In the genomic region with DNA sequence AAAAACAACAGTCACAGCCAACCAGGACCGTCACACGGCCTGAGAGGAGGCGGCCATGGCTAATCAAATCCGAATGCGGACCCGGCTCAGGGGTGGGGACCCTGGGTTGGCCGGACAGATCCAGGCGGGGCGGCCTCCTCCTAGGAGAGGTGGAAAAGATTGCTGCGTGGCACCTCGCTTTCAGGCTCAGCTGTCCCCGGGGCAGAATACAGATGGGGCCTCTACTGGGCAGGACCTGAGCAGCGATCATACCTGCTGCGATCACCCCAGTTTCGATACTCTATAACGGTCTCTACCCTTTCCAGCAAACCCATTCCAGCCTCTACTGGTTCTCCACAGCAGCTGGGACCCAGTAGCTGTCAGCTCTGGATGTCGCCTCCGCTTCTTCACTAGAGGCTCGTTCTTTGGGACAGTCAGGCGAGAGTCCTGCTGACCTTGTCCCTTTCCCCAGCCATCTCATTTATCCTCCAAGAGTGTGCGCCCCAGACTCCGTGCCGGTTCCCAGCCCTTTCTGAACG, we compare ENCODE assay signal across 8 mouse cellular contexts. TPM values are rescaled to one million over a fixed set of nuclear protein-coding genes. Genes with fewer than 3 reads are reported as not detected.
DNase-seq lines count a peak whose midpoint lies in the region; ATAC-seq and TF ChIP-seq lines count a peak whose summit lies in the region.

No protein-coding gene starts in this region.

- WGBS in kidney, postnatal 0 days, result 3% methylated on average over 24 of the region's 24 CpGs

- H3K4me2 ChIP-seq in kidney, postnatal 0 days (ENCODE audit: low read length), result peak overlapping the region; percentile 92

- H3K4me3 ChIP-seq in kidney, postnatal 0 days (replicated peaks; ENCODE audit: low read depth, low read length), result peak overlapping the region; percentile 61

- no peaks in the 10 kb centered on the region for H3K27me3 ChIP-seq in kidney, postnatal 0 days (ENCODE audit: insufficient read depth, low read length)

- peak overlapping the region; percentile 72; the same call in 1 of the 2 replicates for H3K9ac ChIP-seq in kidney, postnatal 0 days (ENCODE audit: low read depth, low read length)

- peak; percentile 35 for DNase-seq in kidney, adult 18-20 months
- DNase-seq in kidney, adult 8-10 months, result no peak
- DNase-seq in embryo, embryonic 11 days, result peak; percentile 59
- DNase-seq in heart, adult 8-10 months (ENCODE audit: low spot score), result peak; percentile 41
- DNase-seq in kidney, postnatal 0 days (ENCODE audit: low spot score), result no peak
- peak; percentile 35 for DNase-seq in lung, postnatal 25 days (ENCODE audit: low spot score)
- DNase-seq in T-cell, adult 2 months (ENCODE audit: low spot score), result no peak
- no peak for DNase-seq in cerebellum, adult 9-11 months

- peak; percentile 18; the same call in 1 of the 2 replicates for ATAC-seq in kidney, postnatal 0 days (replicated peaks; ENCODE audit: low FRiP score, low read depth)

- TF ChIP-seq CTCF in kidney, postnatal 0 days (IDR thresholded peaks at IDR 0.05; ENCODE audit: low read depth), result no peak

- no peaks in the 10 kb centered on the region for H3K9me3 ChIP-seq in kidney, postnatal 0 days (replicated peaks; ENCODE audit: low read length)

- H3K36me3 ChIP-seq in kidney, postnatal 0 days (ENCODE audit: insufficient read depth, low read length), result no peaks in the 10 kb centered on the region

- no peak overlapping the region for H3K27ac ChIP-seq in kidney, postnatal 0 days

- peaks cover 15% of the 10 kb centered on the region; the same call in 1 of the 2 replicates for H3K4me1 ChIP-seq in kidney, postnatal 0 days (replicated peaks; ENCODE audit: insufficient read depth, low read length)

RNA-seq across cellular contexts. Expression of a gene that starts 1.8 kb away (rescaled TPM):
- total RNA-seq in heart, adult 8-10 months (2022), result 10 to 100 TPM in 2 of 4 experiments, 1 to 10 TPM in 2; 8.7 to 17.3 (median 10.7) TPM
- 12.2 and 12.4 TPM in 2 replicates for polyA plus RNA-seq in kidney, postnatal 0 days (2015; fragmentation: Nextera tagmentation; extraction: Ambion mirVana)

Comparison
In these comparisons a context has a peak if more than half of its experiments do, and no peak if none do; other contexts are left out.
1. DNase-seq: peak in kidney, adult 18-20 months (single experiment), embryo, embryonic 11 days (single experiment), heart, adult 8-10 months (single experiment) and lung, postnatal 25 days (single experiment); none in kidney, adult 8-10 months (0 of 2), kidney, postnatal 0 days (single experiment), T-cell, adult 2 months (single experiment) and cerebellum, adult 9-11 months (single experiment).